Mouse (Mus musculus) A20 (cell line): ENCODE data around the gene Prrc2b.

Experiments used
- DNase-seq: peaks from one replicate; pipeline ENCODE4 v3.0.0-alpha.2; 2011; ENCODE audit warnings: low read depth, low spot score

Gene Prrc2b

GRCm38 (mm10) chr2:32137667-32138266 lies 13.1 kb upstream of the Prrc2b start:
- DNase-seq, result peak; percentile 100

GRCm38 (mm10) chr2:32139377-32139776 lies 11.5 kb upstream of the Prrc2b start:
- DNase-seq, result no peak

- DNase-seq, result peak; percentile 45
Measured at GRCm38 (mm10) chr2:32140498-32140934, 10.4 kb upstream of the Prrc2b start.

GRCm38 (mm10) chr2:32141602-32142001 lies 9.3 kb upstream of the Prrc2b start:
- no peak for DNase-seq

- no peak for DNase-seq
Measured at GRCm38 (mm10) chr2:32142368-32142767, 8.5 kb upstream of the Prrc2b start.

GRCm38 (mm10) chr2:32144633-32145032 lies 6.2 kb upstream of the Prrc2b start:
- no peak for DNase-seq

- no peak for DNase-seq
Measured at GRCm38 (mm10) chr2:32146617-32147162, 4.2 kb upstream of the Prrc2b start.

- no peak for DNase-seq
Measured at GRCm38 (mm10) chr2:32150135-32150534, 747 bp upstream of the Prrc2b start.

- peak; percentile 72 for DNase-seq
Measured at GRCm38 (mm10) chr2:32150562-32150923, 339 bp upstream of the Prrc2b start.

- DNase-seq, result peak; percentile 79
Measured at GRCm38 (mm10) chr2:32151660-32152366, 931 bp downstream of the Prrc2b start.

GRCm38 (mm10) chr2:32152367-32153034 lies 1.6 kb downstream of the Prrc2b start:
- no peak for DNase-seq

GRCm38 (mm10) chr2:32153041-32153790 lies 2.3 kb downstream of the Prrc2b start:
- DNase-seq, result peak; percentile 41

GRCm38 (mm10) chr2:32153791-32154119 lies 2.9 kb downstream of the Prrc2b start:
- no peak for DNase-seq

- DNase-seq, result no peak
Measured at GRCm38 (mm10) chr2:32154334-32154997, 3.6 kb downstream of the Prrc2b start.

GRCm38 (mm10) chr2:32154998-32155541 lies 4.2 kb downstream of the Prrc2b start:
- no peak for DNase-seq

- DNase-seq, result peak; percentile 77
Measured at GRCm38 (mm10) chr2:32155614-32156013, 4.7 kb downstream of the Prrc2b start.

- DNase-seq, result no peak
Measured at GRCm38 (mm10) chr2:32156645-32157044, 5.8 kb downstream of the Prrc2b start.

- no peak for DNase-seq
Measured at GRCm38 (mm10) chr2:32157328-32157727, 6.4 kb downstream of the Prrc2b start.

GRCm38 (mm10) chr2:32158616-32159239 lies 7.8 kb downstream of the Prrc2b start:
- DNase-seq, result no peak

- no peak for DNase-seq
Measured at GRCm38 (mm10) chr2:32160525-32160924, 9.6 kb downstream of the Prrc2b start.

- DNase-seq, result no peak
Measured at GRCm38 (mm10) chr2:32160967-32161366, 10.1 kb downstream of the Prrc2b start.
